Mouse (Mus musculus) midbrain, embryonic 11.5 days (tissue): ENCODE measurements at regions not wholly inside any gene's neighbourhood (a gene's known extent, or its start where the extent isn't known, plus 50 kb on each side); places are given as distances from the start of the nearest gene placed in this dataset.
A peak's percentile ranks its signal among the peaks of the same experiment; 100 is the strongest.

ENCODE experiments used
- ATAC-seq: fragments of 200-750 bp; cut with Nextera tagmentation; 2 replicates; pipeline ENCODE4 v1.8.0; 2017; ENCODE audit warnings: moderate TSS enrichment, moderate library complexity; ENCODE audit not compliant: low FRiP score
- DNase-seq: peaks from one replicate; pipeline ENCODE4 v3.0.0; 2015; ENCODE audit warnings: low spot score; ENCODE audit errors: missing footprints
- H3K27ac ChIP-seq: fragments of 300-500 bp; sonication (generic); 2 replicates; pipeline ENCODE4 v1.5.1; 2014; ENCODE audit warnings: low read depth, low read length
- H3K27me3 ChIP-seq: fragments of 300-500 bp; sonication (generic); 2 replicates; pipeline ENCODE4 v1.6.1; 2014; ENCODE audit warnings: mild to moderate bottlenecking, low read length, moderate library complexity, mixed read lengths; ENCODE audit not compliant: control insufficient read depth, insufficient read depth
- H3K36me3 ChIP-seq: fragments of 300-500 bp; sonication (generic); 2 replicates; pipeline ENCODE4 v1.6.1; 2014; ENCODE audit warnings: mild to moderate bottlenecking, low read length, moderate library complexity, mixed read lengths; ENCODE audit not compliant: control insufficient read depth, insufficient read depth
- H3K4me1 ChIP-seq: fragments of 300-500 bp; sonication (generic); 2 replicates; pipeline ENCODE4 v1.6.1; 2014; ENCODE audit warnings: low read length; ENCODE audit not compliant: control insufficient read depth, insufficient read depth
- H3K4me2 ChIP-seq: fragments of 300-500 bp; sonication (generic); 2 replicates; pipeline ENCODE4 v1.6.1; 2014; ENCODE audit warnings: mild to moderate bottlenecking, moderate library complexity
- H3K4me3 ChIP-seq: fragments of 300-500 bp; sonication (generic); 2 replicates; pipeline ENCODE4 v1.5.1; 2014; ENCODE audit warnings: low read depth, low read length
- H3K9ac ChIP-seq: fragments of 300-500 bp; sonication (generic); 2 replicates; pipeline ENCODE4 v1.6.1; 2014; ENCODE audit warnings: low read length
- H3K9me3 ChIP-seq: fragments of 300-500 bp; sonication (generic); 2 replicates; pipeline ENCODE4 v1.6.1; 2016; ENCODE audit warnings: low read length; ENCODE audit not compliant: control insufficient read depth
- WGBS: fragments of 180-500 bp; shearing (Covaris S2); extraction: QIAGEN DNeasy Blood & Tissue Kit; methylation state at CpG from one replicate; pipeline ENCODE4 v1.1.7; 2014; 5-methylcytosine and 5-hydroxymethylcytosine counted together

GRCm38 (mm10) chr13:113438872-113439271 lies 145.9 kb downstream of the BC067074 start:
- DNase-seq = no peak
- no peaks in the 10 kb centered on the region for H3K4me1 ChIP-seq
- no peak overlapping the region for H3K4me2 ChIP-seq
- H3K27ac ChIP-seq = no peak overlapping the region
- no peak for ATAC-seq
- 90% methylated on average over 2 of the region's 2 CpGs for WGBS
- H3K9ac ChIP-seq = no peak overlapping the region
- H3K27me3 ChIP-seq = no peaks in the 10 kb centered on the region
- no peak overlapping the region for H3K4me3 ChIP-seq
- H3K9me3 ChIP-seq = no peaks in the 10 kb centered on the region
- H3K36me3 ChIP-seq = no peaks in the 10 kb centered on the region

DNA sequence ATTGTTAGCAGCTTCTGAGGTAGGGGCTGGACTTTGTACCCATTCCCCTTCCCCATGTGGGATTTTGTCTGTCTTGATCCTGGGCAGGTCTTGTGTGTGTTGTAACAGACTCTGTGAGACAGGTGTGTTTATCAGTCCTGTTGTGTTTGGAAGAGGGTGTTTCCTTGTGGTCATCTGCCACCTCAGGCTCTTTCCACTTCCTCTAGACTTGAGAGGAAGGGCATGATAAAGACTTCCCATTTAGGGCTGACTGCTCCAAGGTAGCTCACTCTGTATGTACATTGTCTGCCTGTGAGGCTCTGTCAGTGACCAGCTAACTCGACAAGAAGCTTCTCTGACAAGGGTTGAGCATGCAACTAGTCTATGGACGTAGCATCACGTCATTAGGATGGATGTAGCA lies 143.3 kb downstream of the BC067074 start:
- Histone ChIP-seq H3K9me3 (no peaks in the 10 kb centered on the region), H3K27me3 (no peaks in the 10 kb centered on the region), H3K27ac (no peak overlapping the region), H3K4me3 (no peak overlapping the region), H3K4me2 (no peak overlapping the region), H3K4me1 (no peaks in the 10 kb centered on the region), H3K36me3 (no peaks in the 10 kb centered on the region), H3K9ac (no peak overlapping the region)
- 85% methylated on average over 3 of the region's 3 CpGs for WGBS
- ATAC-seq (no peak), DNase-seq (no peak)

DNA sequence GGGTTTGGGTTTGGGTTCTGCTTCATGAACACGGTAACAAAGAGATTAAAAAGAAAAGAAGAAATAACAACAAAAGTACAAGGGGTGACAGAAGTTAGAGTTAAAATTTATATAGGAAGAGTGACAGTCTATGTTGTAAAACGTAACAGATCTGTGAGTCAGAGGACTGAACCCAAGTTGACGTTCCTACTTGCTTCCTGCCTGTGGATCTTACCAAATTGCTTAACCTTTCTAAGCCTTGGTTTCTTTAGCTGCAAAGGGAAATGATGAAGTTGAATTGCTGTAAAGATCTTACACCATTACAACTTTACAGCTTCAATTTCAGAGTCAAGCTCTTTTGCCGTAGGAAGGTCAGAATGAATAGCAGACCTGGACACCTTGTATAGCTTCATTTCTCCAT lies 142.2 kb downstream of the BC067074 start:
- no peak overlapping the region for H3K4me2 ChIP-seq
- no peaks in the 10 kb centered on the region for H3K27me3 ChIP-seq
- no peaks in the 10 kb centered on the region for H3K36me3 ChIP-seq
- H3K9me3 ChIP-seq = no peaks in the 10 kb centered on the region
- no peak for DNase-seq
- WGBS = 89% methylated on average over 4 of the region's 4 CpGs
- H3K27ac ChIP-seq = no peak overlapping the region
- no peak overlapping the region for H3K9ac ChIP-seq
- no peaks in the 10 kb centered on the region for H3K4me1 ChIP-seq
- no peak overlapping the region for H3K4me3 ChIP-seq
- ATAC-seq = no peak

- Histone ChIP-seq H3K27ac (no peak overlapping the region), H3K4me3 (no peak overlapping the region), H3K9ac (no peak overlapping the region), H3K9me3 (no peaks in the 10 kb centered on the region), H3K27me3 (no peaks in the 10 kb centered on the region), H3K36me3 (no peaks in the 10 kb centered on the region), H3K4me1 (no peaks in the 10 kb centered on the region), H3K4me2 (no peak overlapping the region)
- ATAC-seq (no peak), DNase-seq (peak; percentile 70)
- 86% methylated on average over 5 of the region's 5 CpGs for WGBS
These were observed 140.5 kb downstream of the BC067074 start for GRCm38 (mm10) chr13:113433456-113433855.

DNA sequence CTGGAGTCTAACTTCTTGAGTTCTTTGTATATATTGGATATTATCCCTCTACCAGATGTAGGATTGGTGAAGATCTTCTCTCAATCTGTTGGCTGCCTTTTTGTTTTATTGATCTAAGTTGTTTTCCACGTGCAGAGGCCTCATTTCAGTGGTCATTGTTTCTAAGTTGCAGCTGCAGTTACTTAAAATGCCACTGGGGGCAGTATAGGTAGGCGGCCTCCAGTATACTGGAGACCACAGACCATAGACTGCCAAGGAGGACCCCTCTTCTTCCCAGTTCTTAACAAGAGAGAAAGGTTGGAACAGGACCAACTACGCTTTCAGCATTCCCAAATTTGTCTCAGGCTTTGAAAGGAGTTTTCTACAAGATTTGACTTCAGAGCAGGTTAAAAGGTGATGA lies 136.7 kb downstream of the BC067074 start:
- Histone ChIP-seq H3K4me1 (no peaks in the 10 kb centered on the region), H3K4me2 (no peak overlapping the region), H3K27ac (no peak overlapping the region), H3K9me3 (no peaks in the 10 kb centered on the region), H3K9ac (no peak overlapping the region), H3K27me3 (no peaks in the 10 kb centered on the region), H3K36me3 (no peaks in the 10 kb centered on the region), H3K4me3 (no peak overlapping the region)
- 40% methylated on average over 3 of the region's 3 CpGs for WGBS
- DNase-seq (peak; percentile 85), ATAC-seq (no peak)
